Mouse (Mus musculus) gastrocnemius, adult 2 months (tissue): Measurements from ENCODE around the gene Pold4. TPM values are rescaled to one million over a fixed set of nuclear protein-coding genes. Genes with fewer than 3 reads are reported as not detected.

Experiments
- DNase-seq: peaks from one replicate; pipeline ENCODE4 v3.0.0; 2022
- H3K27ac ChIP-seq: fragments of 200-600 bp; 2 replicates; pipeline ENCODE4 v1.8.1; 2022; ENCODE audit warnings: mild to moderate bottlenecking
- H3K4me3 ChIP-seq: fragments of 200-600 bp; 2 replicates; pipeline ENCODE4 v1.8.1; 2022; ENCODE audit warnings: mild to moderate bottlenecking, moderate library complexity
- CTCF ChIP-seq: fragments of 200-600 bp; IDR thresholded peaks from 2 replicates; pipeline ENCODE4 v1.8.1; 2022; ENCODE audit warnings: antibody characterized with exemption, mild to moderate bottlenecking, moderate library complexity
- intact Hi-C: fragments of 180-260 bp; cut with DNase I; formaldehyde crosslinking; loops from one replicate; pipeline ENCODE4 v1.15.1; 2025
- microRNA-seq: library from miRNA; unstranded; fragments of <30 nt; microRNA quantifications from one replicate; pipeline ENCODE4 v1.2.0, GENCODE M21; 2021
- total RNA-seq, 2 experiments: library from RNA; stranded (reverse); gene quantifications; 2 replicates each; pipeline ENCODE4 v1.2.3; 2021

The Pold4 gene
- total RNA-seq, 2 experiments from 2014 or later = 13.6 to 16.4 TPM

DNA sequence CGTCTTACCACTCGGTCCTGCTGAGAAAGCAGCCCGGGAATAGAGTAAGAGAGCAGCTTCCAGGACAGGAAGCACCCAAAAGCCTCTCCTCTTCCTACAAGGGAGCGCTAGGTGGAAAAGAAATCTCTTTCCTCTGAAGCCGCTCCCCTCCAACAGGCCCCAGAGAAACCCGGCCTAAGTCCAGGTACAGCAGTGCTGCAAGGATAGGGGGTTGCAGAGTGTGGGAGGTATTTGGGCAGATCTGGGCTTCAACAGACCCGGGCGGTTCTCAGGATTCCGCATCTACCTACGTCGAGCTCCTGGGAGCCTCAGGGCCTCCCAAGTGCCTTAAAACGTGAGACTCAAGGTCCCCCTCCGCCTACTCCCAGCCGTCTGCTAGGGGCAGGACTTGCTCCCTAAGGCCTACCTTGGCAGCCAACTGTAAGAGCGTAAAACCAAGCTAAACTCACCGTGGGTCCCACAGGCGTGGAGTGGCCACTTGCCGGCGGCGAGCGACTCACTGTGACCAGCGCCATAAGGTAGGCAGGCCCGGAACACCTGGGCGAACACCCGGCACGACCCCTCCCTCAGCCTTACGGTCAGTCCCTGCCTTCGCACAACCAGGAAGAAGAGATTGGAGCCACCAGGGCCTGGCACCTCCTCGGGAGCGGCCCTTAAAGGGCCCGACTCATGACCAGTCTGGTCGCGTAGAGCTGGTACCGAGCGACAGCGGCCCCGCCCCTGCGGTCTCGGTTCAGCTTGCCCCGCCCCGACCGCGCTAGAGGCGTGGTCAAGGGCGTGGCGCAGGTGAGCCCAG, 37.1 kb downstream of the Pold4 start, which contains the start of gene Ssh3:
Ssh3 (minus strand) TSS at position 615 of the 796 bp plus-strand sequence.
- Histone ChIP-seq H3K4me3 (peak within 1 kb of the TSS; percentile 86), H3K27ac (peak within 1 kb of the TSS; percentile 80)
- peak; percentile 81 for DNase-seq
- intact Hi-C loops = no loop called here
- no peak for TF ChIP-seq CTCF

DNA sequence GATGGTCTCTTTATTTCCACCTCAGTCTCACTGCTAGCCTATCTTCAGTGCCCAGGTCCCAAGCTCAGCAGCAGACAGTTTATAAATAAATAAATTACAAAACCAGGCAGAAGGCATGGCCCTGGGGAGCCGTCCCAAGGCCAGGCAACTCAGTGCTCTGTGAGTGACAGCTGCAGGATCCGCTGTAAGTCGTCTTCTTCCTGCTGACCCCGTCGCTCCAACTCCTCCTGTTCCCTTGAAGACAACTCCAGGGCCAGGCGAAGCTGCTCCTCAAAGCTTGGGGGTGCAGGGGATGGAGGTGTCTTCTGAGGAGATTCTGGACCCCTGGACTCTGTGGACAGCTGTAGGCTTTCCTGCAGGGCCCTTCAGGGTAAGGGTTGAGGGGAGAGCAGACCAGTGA, 38.5 kb downstream of the Pold4 start:
- no peak for TF ChIP-seq CTCF
- intact Hi-C loops = no loop called here
- no peak for DNase-seq
- Histone ChIP-seq H3K27ac (no peak overlapping the region), H3K4me3 (no peak overlapping the region)

DNA sequence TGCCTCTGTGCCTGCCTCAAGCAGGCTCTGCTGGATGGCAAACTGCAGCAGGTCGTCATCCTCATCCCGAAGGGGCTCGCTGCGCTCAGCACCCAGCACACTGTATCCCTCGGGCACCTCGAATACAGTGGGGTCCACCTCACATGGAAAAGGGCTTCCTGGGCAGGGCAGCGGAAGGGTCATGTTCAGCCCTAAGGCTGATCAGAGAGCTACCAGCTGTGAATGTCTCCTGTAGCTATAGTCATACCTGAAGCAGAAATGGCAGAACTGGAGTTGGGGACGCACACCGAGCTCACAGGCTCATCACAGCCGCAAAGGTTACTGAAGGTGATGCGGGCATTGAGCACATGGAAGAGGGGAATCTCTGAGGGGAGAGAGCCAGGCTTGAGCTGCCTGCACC, 39.3 kb downstream of the Pold4 start:
- intact Hi-C loops = no loop called here
- Histone ChIP-seq H3K4me3 (no peak overlapping the region), H3K27ac (no peak overlapping the region)
- no peak for TF ChIP-seq CTCF
- DNase-seq = no peak

DNA sequence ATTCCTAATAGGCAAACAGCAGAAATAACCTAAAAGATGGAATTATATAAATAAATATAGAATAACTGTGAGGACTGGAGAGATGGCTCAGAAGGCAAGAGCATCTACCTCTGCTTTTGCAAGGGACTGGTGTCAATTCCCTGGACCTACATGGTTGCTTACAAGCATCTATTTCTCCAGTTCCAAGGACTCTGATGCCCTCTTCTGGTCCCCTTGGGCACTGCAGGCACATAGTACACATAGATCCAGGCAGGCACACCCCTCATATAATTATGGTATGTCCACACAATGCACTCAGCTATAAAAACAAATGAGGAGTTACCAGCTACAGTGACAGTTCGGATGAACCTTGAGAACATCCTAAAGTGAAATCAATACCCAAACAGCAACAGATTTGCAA, 47.8 kb downstream of the Pold4 start:
- Histone ChIP-seq H3K27ac (no peak overlapping the region), H3K4me3 (no peak overlapping the region)
- intact Hi-C loops = no loop called here
- peak; percentile 23; the same call in 1 of the 2 replicates for TF ChIP-seq CTCF
- peak; percentile 16 for DNase-seq

DNA sequence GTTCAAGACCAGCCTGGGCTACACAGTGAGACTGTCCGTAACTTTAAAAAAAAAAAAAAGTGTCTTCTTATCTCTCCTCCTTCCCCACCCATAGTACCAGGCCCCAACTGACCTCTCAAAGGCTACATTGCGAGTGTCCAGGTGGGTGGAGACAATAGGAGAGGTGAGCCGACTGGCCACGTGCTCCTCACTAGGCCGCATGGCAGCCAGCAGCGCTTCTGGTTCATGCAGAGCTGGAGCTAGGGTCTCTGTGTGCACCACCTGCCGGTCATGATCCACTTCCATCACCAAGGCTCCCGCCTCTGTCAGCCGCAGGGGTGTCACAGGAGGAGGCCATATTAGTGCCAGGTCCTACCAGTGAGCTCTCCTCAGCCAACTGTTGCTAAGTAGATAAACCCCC, 48.7 kb downstream of the Pold4 start:
- no peak for TF ChIP-seq CTCF
- intact Hi-C loops = no loop called here
- no peak overlapping the region for H3K27ac ChIP-seq
- peak; percentile 15 for DNase-seq
- no peak overlapping the region for H3K4me3 ChIP-seq

DNA sequence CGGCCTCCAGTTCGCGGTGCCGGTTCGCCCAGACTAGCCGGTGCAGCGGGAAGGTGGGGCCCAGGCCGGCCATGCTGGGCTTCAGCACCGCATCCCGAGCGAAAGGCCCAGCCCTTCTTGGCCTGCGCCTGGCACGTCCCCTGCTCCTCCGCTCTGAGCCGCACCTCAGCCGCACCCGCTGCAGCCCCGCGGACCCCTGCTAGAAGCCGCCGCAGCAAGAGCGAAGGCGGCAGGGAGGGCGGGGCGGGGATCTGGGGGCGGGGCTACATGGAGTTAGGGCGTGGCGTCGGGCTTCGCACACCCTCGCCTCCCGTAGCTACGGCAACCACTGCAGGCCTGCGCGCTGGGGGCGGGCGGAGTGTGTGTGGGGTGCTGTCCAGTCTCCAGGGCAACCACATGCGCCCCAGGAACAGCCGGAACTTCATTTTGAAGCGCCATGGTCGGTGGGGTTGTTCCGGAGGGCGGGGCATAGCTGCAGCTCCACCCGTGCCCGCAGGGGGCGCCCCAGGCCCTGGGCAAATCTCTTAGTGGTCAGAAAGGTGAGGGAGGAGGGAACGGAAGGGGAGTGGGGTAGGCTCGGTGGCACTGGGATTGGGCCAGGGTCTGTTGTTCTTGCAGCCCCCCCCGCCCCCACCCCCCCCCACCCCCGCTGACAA, 51.3 kb downstream of the Pold4 start, which contains the start of gene Ankrd13d:
Ankrd13d (minus strand) TSS at position 240 of the 656 bp plus-strand sequence.
- intact Hi-C loops = loop anchor here (2.0 kb wide), 1 partner anchor 22 kb away; no protein-coding TSS in a partner anchor
- peak; percentile 88 for DNase-seq
- peak; percentile 95 for TF ChIP-seq CTCF
- Histone ChIP-seq H3K4me3 (peak within 1 kb of the TSS; percentile 85), H3K27ac (peak within 1 kb of the TSS; percentile 65)

Small RNA genes within 50 kb of the gene (microRNA-seq; reads per million reads assigned to microRNA genes)
- gene Gm26115 (not detected), gene Mir6985 (not detected)

Other genes starting within 250 kb of the Pold4 start
- gene Acy3, start 245.3 kb upstream of the Pold4 start, total RNA-seq = 1 to 10 TPM; 1.7 to 2.6 TPM
- not detected for gene Tbx10, start 239.1 kb upstream of the Pold4 start, total RNA-seq
- 10 to 100 TPM; 19.2 to 31.9 TPM for gene Nudt8, start 231.3 kb upstream of the Pold4 start, total RNA-seq
- gene Gm49405, start 231.3 kb upstream of the Pold4 start, total RNA-seq = under 1 TPM; 0.33 to 0.56 TPM
- gene Doc2g, start 228.6 kb upstream of the Pold4 start, total RNA-seq = 1 to 10 TPM in 1 of 2 experiments, under 1 TPM in 1; 0.56 to 2.6 TPM
- gene Ndufv1, start 219.1 kb upstream of the Pold4 start, total RNA-seq = 100 to 1,000 TPM; 399 to 553 TPM
- gene Gstp1, start 193.9 kb upstream of the Pold4 start, total RNA-seq = 100 to 1,000 TPM; 386 to 408 TPM
- 100 to 1,000 TPM; 169 to 183 TPM for gene Gstp2, start 185.9 kb upstream of the Pold4 start, total RNA-seq
- gene Gstp3, start 172.3 kb upstream of the Pold4 start, total RNA-seq = not detected
- not detected for gene Cabp2, start 150.3 kb upstream of the Pold4 start, total RNA-seq
- 10 to 100 TPM; 17.9 to 22.4 TPM for gene Cdk2ap2, start 134.7 kb upstream of the Pold4 start, total RNA-seq
- gene Pitpnm1, start 131.9 kb upstream of the Pold4 start, total RNA-seq = 1 to 10 TPM; 2.3 to 2.5 TPM
- 10 to 100 TPM; 69.9 to 71.8 TPM for gene Aip, start 106.0 kb upstream of the Pold4 start, total RNA-seq
- not detected for gene Gpr152, start 92.1 kb upstream of the Pold4 start, total RNA-seq
- not detected for gene Cabp4, start 87.9 kb upstream of the Pold4 start, total RNA-seq
- 10 to 100 TPM in 1 of 2 experiments, 1 to 10 TPM in 1; 9.8 to 14.7 TPM for gene Coro1b, start 83.3 kb upstream of the Pold4 start, total RNA-seq
- gene Ptprcap, start 78.3 kb upstream of the Pold4 start, total RNA-seq = under 1 TPM in 1 of 2 experiments, not detected in 1; 0.43 TPM
- gene Rps6kb2, start 68.5 kb upstream of the Pold4 start, total RNA-seq = 10 to 100 TPM; 24.8 to 27.8 TPM
- gene Carns1, start 56.4 kb upstream of the Pold4 start, total RNA-seq = 10 to 100 TPM; 23.1 to 25.9 TPM
- 1 to 10 TPM; 6.7 to 6.8 TPM for gene Tbc1d10c, start 40.6 kb upstream of the Pold4 start, total RNA-seq
- 100 to 1,000 TPM; 201 to 214 TPM for gene Ppp1ca, start 39.8 kb upstream of the Pold4 start, total RNA-seq
- gene Rad9a, start 30.2 kb upstream of the Pold4 start, total RNA-seq = 1 to 10 TPM; 2.8 to 3.4 TPM
- under 1 TPM; 0.38 to 0.89 TPM for gene Clcf1, start 17.7 kb upstream of the Pold4 start, total RNA-seq
- gene AC109138.7, start 17.5 kb upstream of the Pold4 start, total RNA-seq = not detected
- gene Ssh3, start 37.3 kb downstream of the Pold4 start, total RNA-seq = 1 to 10 TPM; 3.3 to 3.9 TPM
- under 1 TPM; 0.45 to 0.64 TPM for gene Ankrd13d, start 51.2 kb downstream of the Pold4 start, total RNA-seq
- 10 to 100 TPM; 56.6 to 61.2 TPM for gene Grk2, start 74.3 kb downstream of the Pold4 start, total RNA-seq
- gene Kdm2a, start 166.4 kb downstream of the Pold4 start, total RNA-seq = 10 to 100 TPM; 39.1 to 39.7 TPM
- under 1 TPM; 0.28 to 0.73 TPM for gene Rhod, start 207.5 kb downstream of the Pold4 start, total RNA-seq
- 1 to 10 TPM; 6.8 to 7.6 TPM for gene Syt12, start 245.5 kb downstream of the Pold4 start, total RNA-seq